Mouse (Mus musculus) layer of hippocampus, adult 18-20 months (tissue): ENCODE measurements around the gene Gpm6a. TPM values are rescaled to one million over a fixed set of nuclear protein-coding genes. Genes with fewer than 3 reads are reported as not detected.
"Not testable (repeated sequence)": the region's sequence is repeated elsewhere in the genome, so short reads cannot be mapped to it uniquely, and the experiment has no call there.

ENCODE experiments used
- DNase-seq, 2 experiments: peaks; one replicate each; pipeline ENCODE4 v3.0.0; 2022; ENCODE audit warnings: low spot score in 2 of 2
- total RNA-seq, 2 experiments: library from RNA; stranded (reverse); gene quantifications; 2 replicates each; pipeline ENCODE4 v1.2.3; 2021

Gene Gpm6a
- total RNA-seq, 2 experiments from 2014 or later, result 921 to 952 TPM

- DNase-seq, result no peak
These were observed 47.8 kb downstream of the Gpm6a start for GRCm38 (mm10) chr8:55002398-55002797.

DNA sequence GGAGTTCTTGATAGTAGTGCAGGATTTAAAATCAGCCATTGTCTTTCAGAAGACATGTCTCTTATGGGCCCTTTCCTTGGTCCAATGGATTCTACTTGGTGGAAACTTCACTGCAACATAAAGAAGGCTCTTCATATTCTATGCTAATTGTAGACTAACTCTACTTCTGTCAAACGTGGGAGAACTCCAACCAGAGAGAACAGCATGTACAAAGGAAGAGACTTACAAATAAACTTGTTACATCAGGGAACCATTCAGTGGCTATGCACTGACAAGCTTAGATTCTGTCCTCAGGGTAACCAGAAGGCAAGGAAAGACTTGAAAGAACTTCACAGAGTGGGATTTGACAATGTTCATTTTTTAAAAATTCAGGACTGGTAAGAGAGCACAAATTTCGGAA, 48.3 kb downstream of the Gpm6a start:
- DNase-seq, result no peak

DNA sequence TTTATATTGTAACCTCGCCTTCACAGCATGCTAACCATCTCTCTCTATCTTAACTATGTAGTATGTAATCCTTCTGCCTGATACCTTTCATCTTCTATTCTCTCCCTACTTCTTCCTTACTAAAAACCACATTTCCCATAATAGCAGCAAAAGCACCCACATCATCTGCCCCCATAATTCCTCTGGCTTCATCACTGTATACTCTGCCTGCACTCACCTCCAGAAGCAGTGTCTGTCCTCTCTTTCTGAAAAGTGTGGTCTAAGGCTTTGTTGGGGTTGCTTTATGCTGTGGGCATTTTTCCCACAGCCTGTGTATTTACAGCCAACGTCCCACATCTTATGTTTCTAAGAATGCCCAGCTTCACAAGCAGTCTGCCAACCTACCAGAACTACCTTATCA, 57.6 kb downstream of the Gpm6a start:
- no peak for DNase-seq

GRCm38 (mm10) chr8:55017071-55017470, 62.4 kb downstream of the Gpm6a start:
- DNase-seq, result no peak

DNA sequence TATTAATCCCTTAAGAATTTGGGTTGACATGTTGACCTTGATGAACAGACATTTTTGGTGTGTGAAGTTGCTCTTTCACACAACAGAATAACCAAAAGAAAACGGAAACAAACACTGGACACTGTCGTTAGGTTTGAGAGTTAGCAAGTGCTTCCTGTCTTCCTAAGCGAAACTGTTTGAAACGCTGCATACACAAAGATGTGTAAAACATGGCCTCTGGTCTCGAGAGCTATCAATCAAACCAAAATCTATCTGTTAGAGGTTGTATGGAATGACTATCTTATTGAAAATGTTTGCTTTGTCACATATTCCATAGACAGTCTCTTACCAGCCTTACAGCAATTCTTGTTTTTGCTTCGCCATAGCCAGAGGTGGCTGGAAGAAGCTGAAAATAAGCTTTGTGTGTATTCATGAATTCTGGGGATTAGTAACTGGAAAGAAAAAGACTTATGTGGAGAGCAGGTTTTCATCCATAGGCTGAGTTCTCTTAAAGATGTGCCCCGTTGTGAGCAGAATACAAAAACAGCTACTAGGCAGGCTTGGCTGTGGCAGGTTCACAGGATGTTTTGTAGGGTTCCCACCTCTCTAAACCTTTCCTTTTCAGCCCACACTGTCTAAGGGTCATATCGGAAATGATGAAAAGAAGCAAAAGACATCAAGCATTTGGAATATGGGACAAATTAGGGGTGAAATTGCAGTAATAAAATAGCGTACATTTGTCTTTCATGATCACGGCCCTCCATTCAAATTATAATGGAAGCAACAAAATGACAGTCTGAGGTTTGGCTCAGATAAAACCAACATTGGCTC, 71.4 kb downstream of the Gpm6a start:
- no peak for DNase-seq

DNA sequence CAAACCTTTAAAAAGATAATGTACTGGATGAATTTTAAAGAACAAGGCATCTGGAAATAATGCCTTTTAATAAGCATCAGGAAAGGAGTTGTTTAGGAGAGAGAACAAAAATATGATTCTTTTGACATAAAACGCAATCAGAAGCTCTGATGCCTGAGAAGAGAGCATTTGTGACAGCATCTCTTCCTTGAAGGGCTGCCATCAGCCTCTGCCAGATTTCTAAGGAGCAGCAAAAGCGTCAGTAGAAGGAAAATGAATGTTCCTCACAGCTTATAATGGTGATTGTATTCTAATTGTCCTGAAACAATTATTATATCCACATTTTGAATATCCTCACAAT, 72.0 kb downstream of the Gpm6a start:
- DNase-seq, result no peak

DNA sequence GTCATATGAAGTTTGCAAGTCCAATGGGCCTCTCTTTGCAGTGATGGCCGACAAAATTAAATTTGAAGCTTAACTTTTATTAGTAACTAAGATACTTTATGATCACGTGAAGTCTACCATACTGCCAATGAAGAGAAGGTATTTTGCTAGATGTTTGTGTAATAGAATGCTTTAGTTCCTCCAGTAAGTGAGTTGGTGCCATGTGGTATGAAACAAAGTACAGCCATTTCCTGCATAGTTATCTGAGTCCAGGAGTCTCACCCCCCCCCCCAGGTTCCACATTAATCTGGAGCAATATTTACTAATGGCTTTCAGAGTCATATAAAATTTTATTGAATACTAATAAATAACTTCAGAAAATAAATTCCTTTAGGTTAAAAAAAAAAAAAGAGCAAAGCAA, 73.7 kb downstream of the Gpm6a start:
- DNase-seq, result no peak

- DNase-seq, result no peak
These were observed 76.5 kb downstream of the Gpm6a start for GRCm38 (mm10) chr8:55031099-55031498.

DNA sequence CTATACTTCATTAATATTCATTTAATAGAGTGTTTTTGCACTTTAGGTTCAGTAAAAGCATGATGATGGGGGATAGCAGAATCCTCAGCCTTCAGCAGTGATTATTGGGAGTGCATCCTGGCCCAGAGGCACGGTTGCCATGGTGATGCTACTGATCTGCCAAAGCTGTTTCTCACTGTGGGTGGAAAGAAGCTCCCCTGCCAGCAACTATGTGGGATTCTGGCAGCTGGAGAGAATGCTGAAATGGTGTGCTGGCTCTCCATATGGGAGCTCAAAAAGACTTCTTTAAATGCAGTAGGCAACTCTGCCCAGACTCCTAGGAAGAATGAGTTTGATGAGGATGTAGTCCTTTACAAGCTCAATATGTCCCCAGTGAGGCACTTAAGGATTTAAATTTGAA, 79.7 kb downstream of the Gpm6a start:
- peak; percentile 94 to 98 for DNase-seq

- DNase-seq, result peak in 1 of 2 experiments; percentile 44
These were observed 80.8 kb downstream of the Gpm6a start for GRCm38 (mm10) chr8:55035416-55035815.

DNA sequence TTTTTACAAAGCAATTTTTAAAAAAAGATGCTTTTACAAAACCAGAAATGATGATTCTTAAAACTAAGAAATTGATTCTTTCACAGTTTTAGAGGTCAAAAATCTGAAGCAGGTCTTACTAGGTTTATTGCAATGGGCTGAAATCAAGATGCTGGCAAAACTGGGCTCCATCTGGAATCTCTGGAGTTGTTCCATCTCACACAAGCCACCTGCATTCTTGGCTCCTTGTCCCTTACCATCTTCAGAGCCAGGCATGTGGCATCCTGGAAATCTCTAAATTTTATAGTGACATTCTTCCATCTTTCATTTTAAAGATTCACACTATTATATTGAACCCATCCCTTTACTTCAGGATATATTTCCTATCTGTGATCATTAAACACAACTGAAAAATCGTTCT, 88.3 kb downstream of the Gpm6a start:
- no peak for DNase-seq

DNA sequence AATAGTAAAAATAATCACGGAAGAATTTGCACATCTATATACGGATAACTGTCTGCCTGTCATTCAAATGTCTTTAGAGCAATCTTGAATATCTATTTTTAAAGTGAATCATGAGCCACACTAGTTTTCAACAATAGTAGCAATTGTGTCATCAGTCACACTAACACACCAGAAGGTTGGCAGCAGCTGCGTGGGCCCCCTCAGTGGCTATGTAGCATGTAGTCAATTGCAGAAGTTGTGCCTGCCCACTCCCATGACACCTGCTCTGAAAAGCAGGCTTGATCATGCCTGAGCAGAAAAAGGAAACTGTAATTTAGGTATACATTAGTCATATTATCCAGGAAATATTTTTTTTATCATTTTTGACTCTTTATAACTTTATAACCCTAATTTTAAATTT, 93.8 kb downstream of the Gpm6a start:
- peak; percentile 81 to 94 for DNase-seq

DNA sequence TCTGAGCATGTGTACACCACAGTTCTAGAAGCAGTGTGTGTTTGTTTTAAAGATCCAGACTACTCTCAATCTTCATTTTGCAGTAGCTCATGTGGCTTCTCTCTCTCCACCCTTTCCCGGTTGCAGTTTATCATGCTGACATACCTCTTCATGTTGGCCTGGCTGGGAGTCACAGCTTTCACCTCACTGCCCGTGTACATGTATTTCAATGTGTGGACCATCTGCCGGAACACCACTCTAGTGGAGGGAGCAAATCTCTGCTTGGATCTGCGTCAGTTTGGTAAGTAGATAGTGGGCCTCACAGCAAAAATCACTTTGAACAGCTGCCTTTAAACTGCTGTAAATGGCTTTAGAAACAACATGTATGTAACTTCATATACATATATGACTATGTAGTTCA, 95.3 kb downstream of the Gpm6a start:
- no peak for DNase-seq

GRCm38 (mm10) chr8:55068811-55069210, 114.2 kb downstream of the Gpm6a start:
- not testable (repeated sequence) for DNase-seq

- DNase-seq, result no peak
These were observed 118.8 kb downstream of the Gpm6a start for GRCm38 (mm10) chr8:55073481-55073880.

- DNase-seq, result peak in 1 of 2 experiments; percentile 22
These were observed 147.6 kb downstream of the Gpm6a start for GRCm38 (mm10) chr8:55102195-55102594.

DNA sequence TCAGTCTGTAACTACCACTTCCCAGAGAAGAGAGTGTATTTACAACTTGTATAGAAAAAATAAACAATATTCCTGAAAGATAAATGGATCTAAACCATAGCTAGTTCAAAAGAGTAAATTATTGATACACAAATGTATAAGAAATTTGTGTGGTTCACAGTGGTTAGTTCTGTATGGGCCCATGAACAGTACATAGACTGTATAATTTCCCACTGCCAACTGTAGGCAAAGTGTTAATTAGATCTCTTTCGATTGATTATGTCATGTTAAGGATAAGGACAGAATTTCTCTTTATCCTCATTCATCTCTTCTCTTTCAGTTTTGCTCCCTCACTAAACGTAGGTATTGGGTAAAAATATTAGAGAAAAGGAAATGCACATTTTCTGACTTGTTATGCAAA, 148.4 kb downstream of the Gpm6a start:
- DNase-seq, result no peak

DNA sequence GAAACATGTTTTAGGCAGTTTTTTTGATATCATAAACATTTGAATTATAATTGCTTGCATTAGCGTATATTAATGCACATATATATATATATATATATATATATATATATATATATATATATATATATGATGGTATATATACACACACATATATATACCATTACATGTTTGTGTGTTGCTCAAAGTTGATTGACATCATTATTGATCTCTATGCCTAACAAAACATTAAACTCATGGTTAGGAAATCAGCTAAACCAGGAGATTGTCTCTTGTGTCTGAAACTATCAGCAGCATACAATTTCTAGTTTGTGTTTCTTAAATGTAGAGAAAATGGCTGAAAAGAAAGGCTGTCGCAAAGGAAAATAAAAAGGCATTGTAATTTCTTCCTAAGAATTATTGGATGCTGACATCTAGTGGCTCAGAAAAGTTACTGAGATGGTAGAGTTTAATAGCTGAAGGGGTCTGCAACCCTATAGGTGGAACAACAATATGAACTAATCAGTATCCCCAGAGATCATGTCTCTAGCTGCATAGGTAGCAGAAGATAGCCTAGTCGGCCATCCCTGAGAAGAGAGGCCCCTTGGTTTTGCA, 149.3 kb downstream of the Gpm6a start:
- peak in 1 of 2 experiments; percentile 22 for DNase-seq

Other genes with a start within 250 kb of the Gpm6a start
- 10 to 100 TPM; 29.2 to 29.9 TPM for gene Wdr17, start 67.7 kb upstream of the Gpm6a start, total RNA-seq